Mouse (Mus musculus) adrenal gland, postnatal 4 days (tissue): ENCODE data around the gene Ppil1. TPM values are rescaled to one million over a fixed set of nuclear protein-coding genes. Genes with fewer than 3 reads are reported as not detected.
"Not testable (repeated sequence)": the region's sequence is repeated elsewhere in the genome, so short reads cannot be mapped to it uniquely, and the experiment has no call there.

Source experiments
- DNase-seq, 2 experiments: peaks; one replicate each; pipeline ENCODE4 v3.0.0; 2021 to 2022; ENCODE audit warnings: low spot score in 2 of 2, mixed read lengths in 2 of 2
- total RNA-seq, 2 experiments: library from RNA; stranded (reverse); gene quantifications; 2 replicates each; pipeline ENCODE4 v1.2.3; 2021

The Ppil1 gene
- total RNA-seq, 2 experiments from 2014 or later: 31.2 to 33.2 TPM

DNA sequence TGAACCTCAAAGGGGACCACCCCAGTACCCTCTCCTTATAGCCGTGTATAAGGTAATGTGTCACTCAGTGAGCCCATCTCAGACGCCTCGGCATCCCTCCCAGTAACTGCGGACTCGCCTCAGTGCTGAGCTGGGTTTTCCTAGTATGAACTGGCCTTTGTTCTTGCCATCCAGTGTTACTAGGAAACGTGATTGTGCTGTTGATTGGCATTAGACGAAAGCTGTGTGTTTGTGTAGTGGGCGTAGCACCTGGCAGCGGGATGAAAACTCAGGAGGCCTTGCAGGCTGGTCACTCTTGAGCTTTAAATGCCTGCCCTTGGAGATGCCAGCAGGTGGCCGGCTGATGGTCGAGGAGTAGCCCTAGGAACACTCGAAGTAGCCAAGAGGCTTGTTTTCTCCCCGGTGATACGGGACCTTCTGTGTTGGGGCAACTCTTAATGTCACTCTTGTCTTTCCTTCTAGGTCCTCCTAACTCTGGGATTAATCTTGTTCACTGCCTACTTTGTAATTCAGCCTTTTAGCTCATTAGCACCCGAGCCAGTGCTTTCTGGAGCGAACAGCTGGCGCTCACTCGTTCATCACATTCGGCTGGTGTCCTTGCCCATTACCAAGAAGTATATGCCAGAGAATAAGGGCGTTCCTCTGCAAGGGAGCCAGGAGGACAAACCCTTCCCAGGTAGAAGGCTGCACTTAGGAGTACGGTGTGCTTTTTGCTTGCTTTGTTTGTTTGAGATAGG, 18.4 kb upstream of the Ppil1 start:
- DNase-seq: no peak

- DNase-seq: no peak
Measured at GRCm38 (mm10) chr17:29281541-29281940, 17.6 kb upstream of the Ppil1 start.

DNA sequence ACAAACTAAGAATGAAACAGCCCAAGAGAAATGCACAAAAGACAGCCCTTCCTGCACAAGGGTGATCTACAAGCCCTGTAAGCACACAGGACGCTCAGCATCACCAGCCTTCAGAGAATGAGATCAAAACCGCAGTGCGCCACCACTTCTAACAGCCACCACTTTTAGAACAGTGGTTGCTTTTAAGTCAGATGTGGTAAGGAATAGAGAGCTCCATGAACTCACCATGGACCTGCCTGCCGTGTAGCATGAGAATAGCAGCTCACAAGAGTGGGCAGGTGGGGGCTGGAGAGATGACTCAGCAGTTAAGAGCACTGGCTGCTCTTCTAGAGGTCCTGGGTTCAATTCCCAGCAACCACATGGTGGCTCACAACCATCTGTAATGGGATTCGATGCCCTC, 16.4 kb upstream of the Ppil1 start:
- no peak for DNase-seq

GRCm38 (mm10) chr17:29273889-29274288, 9.9 kb upstream of the Ppil1 start:
- DNase-seq: no peak

- no peak for DNase-seq
Measured at GRCm38 (mm10) chr17:29273156-29273555, 9.2 kb upstream of the Ppil1 start.

- DNase-seq: no peak
Measured at GRCm38 (mm10) chr17:29270148-29270698, 6.2 kb upstream of the Ppil1 start.

- DNase-seq: no peak
Measured at GRCm38 (mm10) chr17:29269349-29269706, 5.3 kb upstream of the Ppil1 start.

DNA sequence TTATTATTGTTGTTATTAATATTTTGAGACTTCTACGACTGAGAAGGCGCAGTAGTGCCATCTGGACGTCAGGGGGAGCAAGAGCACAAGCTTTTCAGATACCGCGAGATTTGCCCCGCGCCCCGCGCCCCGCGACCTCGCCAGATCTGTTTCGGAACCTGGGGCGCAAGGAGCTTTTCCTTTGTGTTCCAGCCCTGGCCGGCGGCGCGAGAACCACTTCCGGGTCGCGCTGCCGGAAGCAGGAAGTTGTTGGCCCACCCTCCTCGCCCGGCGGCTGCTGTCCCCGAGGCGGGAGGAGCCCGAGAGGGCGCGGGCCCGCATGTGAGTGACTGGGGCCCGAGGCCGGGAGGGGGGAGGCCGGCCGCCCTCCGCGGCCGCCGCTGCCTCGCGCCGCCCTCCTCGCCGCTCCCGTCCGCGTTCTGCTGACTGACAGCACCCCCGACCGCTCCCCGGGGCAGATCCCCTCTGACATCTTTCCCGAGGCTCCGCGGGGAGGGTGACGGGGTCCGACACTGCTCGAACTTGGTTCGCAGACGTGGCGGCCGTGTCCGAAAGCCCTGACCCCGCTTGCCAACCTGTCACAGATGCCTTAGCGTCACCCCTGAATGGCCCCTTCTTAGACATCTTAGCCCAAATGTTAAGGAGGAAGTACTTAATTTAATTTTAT, 4.8 kb upstream of the Ppil1 start, which contains the start of gene BC004004:
Gene BC004004 (plus strand): TSS at position 107 of the 667 bp plus-strand sequence.
- DNase-seq: peak; percentile 91 to 96

DNA sequence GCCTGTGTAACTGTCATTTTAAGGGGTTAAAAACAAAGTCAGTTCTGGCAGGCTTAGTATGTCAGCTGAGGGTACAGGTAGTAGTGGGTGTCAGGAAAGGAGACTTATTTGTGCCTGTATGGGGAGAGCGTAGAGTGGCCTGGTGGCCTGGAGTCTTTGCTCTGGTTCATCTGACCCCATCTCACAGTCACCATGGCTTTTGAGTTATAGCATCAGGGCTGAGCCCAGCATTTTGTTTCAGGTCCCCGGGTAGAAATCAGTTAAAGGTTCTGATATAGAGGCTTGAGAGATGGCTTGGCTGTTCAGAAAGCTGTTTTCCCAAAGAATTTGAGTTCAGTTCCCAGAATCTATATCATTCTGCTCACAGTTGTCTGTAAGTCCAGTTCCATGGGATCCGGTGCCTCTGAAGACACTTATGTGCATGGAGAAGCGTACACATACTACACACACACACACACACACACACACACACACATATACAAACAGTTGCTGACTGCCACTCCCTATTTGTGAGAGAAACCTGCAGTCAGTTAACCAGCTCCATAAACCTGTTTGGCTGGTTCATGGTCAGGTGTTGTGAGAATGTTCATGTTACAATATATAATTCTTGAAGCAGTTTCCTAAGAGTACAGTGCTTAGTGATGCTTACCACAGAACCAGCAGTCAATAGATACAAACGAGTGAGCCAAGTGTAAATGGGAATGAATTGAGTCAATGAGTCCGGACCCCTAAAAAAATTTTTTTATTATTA, 4.1 kb upstream of the Ppil1 start:
- no peak for DNase-seq

- DNase-seq: not testable (repeated sequence)
Measured at GRCm38 (mm10) chr17:29267040-29267439, 3.1 kb upstream of the Ppil1 start.

- DNase-seq: no peak
Measured at GRCm38 (mm10) chr17:29264760-29265159, 774 bp upstream of the Ppil1 start.

DNA sequence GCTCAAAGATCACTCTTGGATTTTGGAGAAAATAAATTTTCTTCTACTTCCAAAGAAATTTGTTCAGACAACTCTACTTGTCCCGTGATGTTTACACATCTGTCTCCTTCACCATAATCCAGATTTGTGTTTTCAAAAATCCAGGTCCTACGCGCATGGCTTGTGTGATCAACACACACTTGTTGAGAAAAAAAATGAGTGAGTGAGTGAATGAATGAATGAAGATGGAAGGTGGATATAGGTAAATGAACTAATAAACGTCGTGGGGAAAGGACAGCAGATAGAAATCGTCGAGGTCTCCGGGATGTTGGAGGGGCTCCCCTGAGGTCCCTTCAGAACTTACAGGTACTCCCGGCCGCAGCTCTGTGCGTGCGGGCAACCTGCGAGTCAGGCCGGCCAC, 569 bp downstream of the Ppil1 start:
- DNase-seq: no peak

DNA sequence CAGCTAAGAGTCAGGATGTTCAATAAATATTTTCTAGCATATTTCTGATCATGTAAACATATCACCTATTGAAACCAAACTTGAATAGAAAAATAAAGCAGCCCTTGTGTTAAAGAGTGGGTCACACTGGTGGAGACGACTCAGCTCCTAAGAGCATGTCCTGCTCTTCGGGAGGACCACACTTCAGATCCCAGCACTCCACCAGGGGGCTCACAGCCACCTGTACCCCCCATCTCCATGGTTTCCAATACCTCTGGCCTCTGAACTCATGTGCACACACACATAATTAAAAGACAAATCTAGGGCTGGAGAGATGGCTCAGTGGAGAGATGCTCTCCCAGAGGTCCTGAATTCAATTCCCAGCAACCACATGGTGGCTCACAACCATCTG, 1.7 kb downstream of the Ppil1 start:
- DNase-seq: no peak

DNA sequence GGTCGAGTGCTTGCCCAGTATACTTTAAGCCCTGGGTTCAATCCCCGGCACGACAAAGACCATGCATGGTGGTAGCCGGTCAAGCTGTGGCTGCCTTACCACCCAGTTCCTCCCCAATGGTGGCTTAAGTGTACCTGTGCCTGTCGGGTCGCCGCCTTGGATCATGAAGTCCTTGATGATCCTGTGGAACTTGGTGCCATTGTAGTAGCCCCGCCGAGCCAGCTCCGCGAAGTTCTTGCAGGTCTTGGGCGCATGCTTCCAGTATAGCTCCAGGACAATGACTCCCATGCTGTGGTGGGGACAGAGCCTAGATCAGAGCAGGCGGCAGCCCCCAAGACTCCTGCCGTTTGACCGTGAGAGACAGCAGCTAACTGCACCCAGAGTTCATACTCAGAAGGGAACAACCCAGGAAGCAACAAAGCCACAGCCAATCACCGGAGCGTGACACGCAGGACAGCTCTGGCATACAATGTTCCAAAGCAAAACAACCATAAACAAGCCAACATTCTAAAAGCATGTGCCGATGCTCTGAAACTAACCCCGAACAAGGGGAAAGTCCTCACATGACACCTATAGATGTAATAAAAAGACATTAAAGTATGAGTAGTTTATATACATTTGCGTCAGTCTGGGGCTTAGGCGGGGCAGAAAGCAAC, 2.3 kb downstream of the Ppil1 start:
- DNase-seq: no peak

GRCm38 (mm10) chr17:29260501-29260900, 3.5 kb downstream of the Ppil1 start:
- DNase-seq: no peak

- peak; percentile 50 to 59 for DNase-seq
Measured at GRCm38 (mm10) chr17:29259489-29259888, 4.5 kb downstream of the Ppil1 start.

DNA sequence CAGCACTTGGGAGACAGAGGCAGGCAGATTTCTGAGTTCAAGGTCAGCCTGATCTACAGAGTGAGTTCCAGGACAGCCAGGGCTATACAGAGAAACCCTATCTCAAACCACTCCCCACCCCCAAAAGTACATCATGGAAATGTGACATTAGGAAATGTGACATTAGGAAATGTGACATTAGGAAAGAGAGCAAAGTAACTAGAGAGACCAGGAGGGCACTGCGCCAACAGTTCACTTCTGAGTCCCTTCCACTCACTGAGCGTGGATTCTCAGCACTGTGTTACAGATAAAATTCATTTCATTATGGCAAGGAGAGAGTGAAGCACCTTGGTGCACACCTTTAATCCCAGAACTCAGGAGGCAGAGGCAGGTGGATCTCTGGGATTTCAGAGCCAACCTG, 5.1 kb downstream of the Ppil1 start:
- DNase-seq: no peak

DNA sequence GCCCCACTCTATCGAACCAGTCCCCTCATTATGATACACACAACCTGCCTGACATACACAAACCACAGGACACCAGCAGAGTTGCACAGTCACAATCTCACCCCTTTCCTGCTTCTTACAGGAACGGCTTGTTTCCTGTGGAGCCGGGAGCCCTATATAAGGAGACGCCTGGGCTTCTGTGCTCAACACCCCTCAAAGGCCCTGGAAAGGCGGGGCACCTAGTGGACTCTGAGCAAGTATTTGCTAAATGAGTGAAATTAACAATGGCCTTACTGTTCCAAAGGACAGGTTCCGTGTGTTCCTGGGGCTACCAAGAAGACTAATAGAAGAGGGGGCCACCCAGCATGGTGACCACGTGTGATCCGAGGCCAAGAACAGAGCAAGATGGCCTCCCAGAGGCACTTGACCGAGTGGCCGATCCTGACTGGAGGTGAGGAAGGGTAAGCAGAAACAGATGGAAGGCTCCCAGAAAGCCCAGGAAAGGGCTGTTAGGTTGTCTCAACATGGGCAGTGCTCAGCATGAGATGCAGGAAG, 5.9 kb downstream of the Ppil1 start:
- no peak for DNase-seq

GRCm38 (mm10) chr17:29257001-29257511, 6.9 kb downstream of the Ppil1 start:
- DNase-seq: no peak

DNA sequence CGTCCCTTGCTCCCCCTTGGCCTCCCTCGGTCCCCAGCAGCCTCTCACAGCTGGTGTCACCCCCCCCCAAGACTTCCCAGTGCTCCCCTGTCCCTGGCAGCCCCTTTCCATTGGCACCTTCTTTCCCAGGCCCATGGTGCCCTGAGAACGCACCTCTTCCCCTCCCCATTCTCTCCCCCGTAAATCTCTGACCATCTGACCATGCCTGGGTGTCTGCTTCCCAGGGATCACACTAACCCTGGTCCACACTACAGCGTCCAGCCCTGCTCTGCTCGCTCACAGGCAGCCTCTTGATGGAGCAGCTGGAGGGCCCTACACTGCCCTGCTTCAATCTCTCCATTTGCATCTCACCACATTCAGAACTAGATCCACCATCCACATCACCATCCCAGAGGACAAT, 7.5 kb downstream of the Ppil1 start:
- no peak for DNase-seq

DNA sequence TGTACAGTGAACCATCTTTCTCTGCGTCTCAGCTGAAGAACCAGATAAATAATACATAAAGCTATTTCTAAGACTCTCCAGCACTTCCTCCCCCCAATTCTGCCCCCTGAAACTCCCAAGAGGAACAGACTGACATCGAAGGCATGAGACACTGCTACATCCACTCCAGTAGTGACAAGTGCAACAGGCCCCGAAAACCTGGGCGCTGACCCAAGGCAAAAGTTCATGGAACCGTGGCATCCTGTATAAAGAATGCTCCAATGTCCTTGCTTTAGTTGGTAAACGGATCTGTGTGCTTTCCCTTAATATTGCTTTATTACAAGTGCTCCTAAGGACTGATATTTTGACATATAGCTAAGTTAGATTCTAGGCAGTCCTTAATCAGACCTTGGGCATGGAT, 9.2 kb downstream of the Ppil1 start:
- not testable (repeated sequence) for DNase-seq
